Mouse (Mus musculus) gastrocnemius, adult 18-20 months (tissue): ENCODE measurements at regions not wholly inside any gene's neighbourhood (a gene's known extent, or its start where the extent isn't known, plus 50 kb on each side); places are given as distances from the start of the nearest gene placed in this dataset.

Experiments used
- DNase-seq: peaks from one replicate; pipeline ENCODE4 v3.0.0; 2021; ENCODE audit warnings: low spot score
- microRNA-seq: library from miRNA; unstranded; fragments of <30 nt; microRNA quantifications from one replicate; pipeline ENCODE4 v1.2.0, GENCODE M21; 2021

GRCm38 (mm10) chr1:193421820-193422219, 51.7 kb upstream of the Camk1g start:
- no peak for DNase-seq

- no peak for DNase-seq
Measured at GRCm38 (mm10) chr1:193421414-193421813, 51.3 kb upstream of the Camk1g start.

Small RNAs in the stretch of these regions (microRNA-seq; reads per million reads assigned to microRNA genes)
- gene Mir205: 52.9 reads per million, percentile 51 among the genes with 10 or more reads in this experiment
